Mouse (Mus musculus) megakaryocyte, embryonic 14.5 days (primary cell): ENCODE results near the gene Creb3l4. TPM values are rescaled to one million over a fixed set of nuclear protein-coding genes. Genes with fewer than 3 reads are reported as not detected.
"Not testable (repeated sequence)": the region's sequence is repeated elsewhere in the genome, so short reads cannot be mapped to it uniquely, and the experiment has no call there.

Experiments
- H3K27me3 ChIP-seq: replicated peaks from 2 replicates; pipeline ENCODE3; 2012; ENCODE audit warnings: inconsistent platforms
- H3K36me3 ChIP-seq: replicated peaks from 2 replicates; pipeline ENCODE3; 2012; ENCODE audit warnings: low read length, inconsistent platforms, mixed read lengths
- H3K4me1 ChIP-seq: 2 replicates; pipeline ENCODE4 v1.6.1; 2012; ENCODE audit warnings: inconsistent platforms
- H3K4me3 ChIP-seq: replicated peaks from 2 replicates; pipeline ENCODE3; 2012; ENCODE audit warnings: moderate library complexity, mild to moderate bottlenecking, inconsistent platforms
- H3K9me3 ChIP-seq: 2 replicates; pipeline ENCODE4 v1.6.1; 2012; ENCODE audit warnings: inconsistent platforms
- FLI1 ChIP-seq: IDR thresholded peaks from 2 replicates; pipeline ENCODE4 v1.6.1; 2012; ENCODE audit warnings: low read length, inconsistent platforms, mixed read lengths
- GATA1 ChIP-seq: IDR thresholded peaks from 3 replicates; pipeline ENCODE4 v1.6.1; 2012; ENCODE audit warnings: mixed read lengths, low read length, inconsistent platforms, borderline replicate concordance
- polyA plus RNA-seq: library from polyadenylated mRNA; stranded (reverse); fragments of >175 nt; gene quantifications from 2 replicates; pipeline ENCODE4 v1.2.3, GENCODE M21; 2012; ENCODE audit warnings: low replicate concordance; ENCODE audit not compliant: insufficient read depth

Creb3l4 gene
- polyA plus RNA-seq, 1 experiment = 0.07 TPM

- no peaks in the 10 kb centered on the region for H3K9me3 ChIP-seq
- H3K4me1 ChIP-seq = peaks cover 68% of the 10 kb centered on the region
- peaks cover 76% of the 10 kb centered on the region for H3K36me3 ChIP-seq
- no peaks in the 10 kb centered on the region for H3K27me3 ChIP-seq
- H3K4me3 ChIP-seq = peak within 1 kb of the TSS; percentile 95
- TF ChIP-seq GATA1 (no peak), FLI1 (no peak)
Observed at GRCm38 (mm10) chr3:90265034-90265931, 22.0 kb upstream of the Creb3l4 start, which contains the start of gene Dennd4b. Gene Dennd4b (plus strand): TSS chr3:90265185.

- H3K36me3 ChIP-seq = peaks cover 76% of the 10 kb centered on the region
- H3K27me3 ChIP-seq = no peaks in the 10 kb centered on the region
- peaks cover 64% of the 10 kb centered on the region for H3K4me1 ChIP-seq
- TF ChIP-seq FLI1 = no peak
- no peak for TF ChIP-seq GATA1
- H3K9me3 ChIP-seq = no peaks in the 10 kb centered on the region
- peak overlapping the region; percentile 95 for H3K4me3 ChIP-seq
Observed at GRCm38 (mm10) chr3:90264687-90265033, 21.3 kb upstream of the Creb3l4 start.

- H3K4me1 ChIP-seq = peaks cover 52% of the 10 kb centered on the region
- no peaks in the 10 kb centered on the region for H3K9me3 ChIP-seq
- H3K27me3 ChIP-seq = no peaks in the 10 kb centered on the region
- peaks cover 76% of the 10 kb centered on the region for H3K36me3 ChIP-seq
- TF ChIP-seq FLI1 (no peak), GATA1 (no peak)
- peak overlapping the region; percentile 16 for H3K4me3 ChIP-seq
Observed at GRCm38 (mm10) chr3:90263121-90263771, 19.9 kb upstream of the Creb3l4 start.

GRCm38 (mm10) chr3:90258521-90258920 is 15.2 kb upstream of the Creb3l4 start:
- Histone ChIP-seq H3K9me3 (no peaks in the 10 kb centered on the region), H3K4me1 (peaks cover 44% of the 10 kb centered on the region), H3K4me3 (no peak overlapping the region), H3K36me3 (peaks cover 78% of the 10 kb centered on the region), H3K27me3 (no peaks in the 10 kb centered on the region)
- TF ChIP-seq FLI1 (no peak), GATA1 (no peak)

- TF ChIP-seq GATA1 (no peak), FLI1 (no peak)
- H3K4me3 ChIP-seq = no peak overlapping the region
- H3K4me1 ChIP-seq = peaks cover 33% of the 10 kb centered on the region
- no peaks in the 10 kb centered on the region for H3K27me3 ChIP-seq
- H3K36me3 ChIP-seq = peaks cover 62% of the 10 kb centered on the region
- H3K9me3 ChIP-seq = no peaks in the 10 kb centered on the region
Observed at GRCm38 (mm10) chr3:90256731-90257530, 13.6 kb upstream of the Creb3l4 start.

GRCm38 (mm10) chr3:90255784-90256353 is 12.6 kb upstream of the Creb3l4 start:
- Histone ChIP-seq H3K27me3 (no peaks in the 10 kb centered on the region), H3K4me3 (peak overlapping the region; percentile 56), H3K9me3 (no peaks in the 10 kb centered on the region), H3K36me3 (peaks cover 62% of the 10 kb centered on the region), H3K4me1 (peaks cover 40% of the 10 kb centered on the region)
- TF ChIP-seq FLI1 (no peak), GATA1 (no peak)

GRCm38 (mm10) chr3:90255194-90255565 is 11.9 kb upstream of the Creb3l4 start:
- peaks cover 42% of the 10 kb centered on the region for H3K4me1 ChIP-seq
- H3K4me3 ChIP-seq = peak overlapping the region; percentile 96
- H3K9me3 ChIP-seq = no peaks in the 10 kb centered on the region
- peaks cover 62% of the 10 kb centered on the region for H3K36me3 ChIP-seq
- no peaks in the 10 kb centered on the region for H3K27me3 ChIP-seq
- no peak for TF ChIP-seq FLI1

GRCm38 (mm10) chr3:90254419-90255193 is 11.3 kb upstream of the Creb3l4 start:
- Histone ChIP-seq H3K4me1 (peaks cover 43% of the 10 kb centered on the region), H3K4me3 (peak overlapping the region; percentile 96), H3K9me3 (no peaks in the 10 kb centered on the region), H3K27me3 (no peaks in the 10 kb centered on the region), H3K36me3 (peaks cover 60% of the 10 kb centered on the region)
- TF ChIP-seq FLI1 (no peak), GATA1 (no peak)

- H3K36me3 ChIP-seq = peaks cover 57% of the 10 kb centered on the region
- peaks cover 50% of the 10 kb centered on the region for H3K4me1 ChIP-seq
- TF ChIP-seq FLI1 (0 out of 2 replicates have a peak, but pooled peaks have one; percentile 25), GATA1 (no peak)
- no peaks in the 10 kb centered on the region for H3K27me3 ChIP-seq
- H3K4me3 ChIP-seq = peak within 1 kb of the TSS; percentile 96
- no peaks in the 10 kb centered on the region for H3K9me3 ChIP-seq
Observed at GRCm38 (mm10) chr3:90253653-90254418, 10.5 kb upstream of the Creb3l4 start, which contains the start of gene Crtc2. Gene Crtc2 (plus strand): TSS chr3:90254163.

- H3K27me3 ChIP-seq, H3K9me3 ChIP-seq, H3K4me3 ChIP-seq: not testable (repeated sequence)
- peaks cover 51% of the 10 kb centered on the region for H3K36me3 ChIP-seq
- H3K4me1 ChIP-seq = peaks cover 55% of the 10 kb centered on the region
Observed at GRCm38 (mm10) chr3:90253174-90253573, 9.9 kb upstream of the Creb3l4 start.

GRCm38 (mm10) chr3:90252659-90253058 is 9.3 kb upstream of the Creb3l4 start:
- not testable (repeated sequence) for H3K27me3 ChIP-seq, H3K4me3 ChIP-seq, H3K9me3 ChIP-seq
- peaks cover 46% of the 10 kb centered on the region for H3K36me3 ChIP-seq
- peaks cover 55% of the 10 kb centered on the region for H3K4me1 ChIP-seq

- not testable (repeated sequence) for H3K4me3 ChIP-seq, H3K27me3 ChIP-seq, H3K9me3 ChIP-seq
- Histone ChIP-seq H3K36me3 (peaks cover 37% of the 10 kb centered on the region), H3K4me1 (peaks cover 51% of the 10 kb centered on the region)
Observed at GRCm38 (mm10) chr3:90251731-90252226, 8.5 kb upstream of the Creb3l4 start.
